Mouse (Mus musculus) heart, embryonic 13.5 days (tissue): ENCODE measurements around the gene Dnajc8. TPM values are rescaled to one million over a fixed set of nuclear protein-coding genes. Genes with fewer than 3 reads are reported as not detected.
A peak's percentile ranks its signal among the peaks of the same experiment; 100 is the strongest.

Source experiments
- ATAC-seq: fragments of 200-750 bp; cut with Nextera tagmentation; 2 replicates; pipeline ENCODE4 v1.8.0; 2017; ENCODE audit warnings: moderate TSS enrichment; ENCODE audit not compliant: insufficient number of reproducible peaks, low FRiP score, low TSS enrichment; ENCODE audit errors: extremely low read depth
- H3K27ac ChIP-seq: fragments of 300-500 bp; sonication (generic); replicated peaks from 2 replicates; pipeline ENCODE4 v1.5.1; 2015; ENCODE audit warnings: moderate library complexity, mild to moderate bottlenecking, inconsistent platforms
- H3K27me3 ChIP-seq: fragments of 300-500 bp; sonication (generic); replicated peaks from 2 replicates; pipeline ENCODE4 v1.6.1; 2015; ENCODE audit warnings: mild to moderate bottlenecking, inconsistent platforms
- H3K36me3 ChIP-seq: fragments of 300-500 bp; sonication (generic); 2 replicates; pipeline ENCODE4 v1.6.1; 2015; ENCODE audit warnings: mild to moderate bottlenecking, inconsistent platforms
- H3K4me1 ChIP-seq: fragments of 300-500 bp; sonication (generic); 2 replicates; pipeline ENCODE4 v1.6.1; 2015; ENCODE audit warnings: inconsistent platforms
- H3K4me2 ChIP-seq: fragments of 300-500 bp; sonication (generic); 2 replicates; pipeline ENCODE4 v1.6.1; 2015; ENCODE audit warnings: inconsistent platforms, mild to moderate bottlenecking, moderate library complexity
- H3K4me3 ChIP-seq: fragments of 300-500 bp; sonication (generic); 2 replicates; pipeline ENCODE4 v1.5.1; 2015; ENCODE audit warnings: moderate library complexity, mild to moderate bottlenecking, inconsistent platforms
- H3K9ac ChIP-seq: fragments of 300-500 bp; sonication (generic); 2 replicates; pipeline ENCODE4 v1.6.1; 2015; ENCODE audit warnings: inconsistent platforms, mild to moderate bottlenecking, moderate library complexity
- H3K9me3 ChIP-seq: fragments of 300-500 bp; sonication (generic); 2 replicates; pipeline ENCODE4 v1.6.1; 2016; ENCODE audit warnings: inconsistent platforms
- WGBS: fragments of 180-500 bp; shearing (Covaris S2); methylation state at CpG from one replicate; pipeline ENCODE4 v1.1.7; 2015; ENCODE audit warnings: mixed read lengths; 5-methylcytosine and 5-hydroxymethylcytosine counted together
- polyA plus RNA-seq: library from polyadenylated mRNA; unstranded; fragments of >200 nt; fragmentation: Nextera tagmentation; extraction: Ambion mirVana; gene quantifications from 2 replicates; pipeline ENCODE4 v1.2.1, GENCODE M21; 2015

The Dnajc8 gene
- 103 and 116 TPM in 2 replicates for polyA plus RNA-seq

- H3K9ac ChIP-seq: peak within 1 kb of the TSS; percentile 96
- peak within 1 kb of the TSS; percentile 86 for H3K27ac ChIP-seq
- H3K4me2 ChIP-seq: peak within 1 kb of the TSS; percentile 80
- H3K9me3 ChIP-seq: no peaks in the 10 kb centered on the region
- no peaks in the 10 kb centered on the region for H3K27me3 ChIP-seq
- peaks cover 48% of the 10 kb centered on the region for H3K4me1 ChIP-seq
- peak; percentile 56 for ATAC-seq
- peaks cover 43% of the 10 kb centered on the region for H3K36me3 ChIP-seq
- H3K4me3 ChIP-seq: peak within 1 kb of the TSS; percentile 100
- WGBS: under 1% methylated on average over 60 of the region's 60 CpGs
Observed at GRCm38 (mm10) chr4:132535406-132536121, at the start of gene Dnajc8. Gene Dnajc8 (plus strand): TSS chr4:132535550.

GRCm38 (mm10) chr4:132488521-132488920 lies 46.8 kb upstream of the Dnajc8 start:
- Histone ChIP-seq H3K27me3 (no peaks in the 10 kb centered on the region), H3K4me2 (no peak overlapping the region), H3K9me3 (no peaks in the 10 kb centered on the region), H3K4me1 (peaks cover 13% of the 10 kb centered on the region), H3K4me3 (no peak overlapping the region), H3K9ac (no peak overlapping the region), H3K36me3 (peaks cover 12% of the 10 kb centered on the region), H3K27ac (no peak overlapping the region)
- WGBS: 81% methylated on average over 3 of the region's 3 CpGs
- no peak for ATAC-seq

- ATAC-seq: no peak
- no peaks in the 10 kb centered on the region for H3K9me3 ChIP-seq
- no peak overlapping the region for H3K4me3 ChIP-seq
- 65% methylated on average over 6 of the region's 6 CpGs for WGBS
- H3K4me2 ChIP-seq: no peak overlapping the region
- no peak overlapping the region for H3K9ac ChIP-seq
- peaks cover 17% of the 10 kb centered on the region for H3K36me3 ChIP-seq
- H3K4me1 ChIP-seq: peaks cover 13% of the 10 kb centered on the region
- H3K27me3 ChIP-seq: no peaks in the 10 kb centered on the region
- H3K27ac ChIP-seq: no peak overlapping the region
Observed at GRCm38 (mm10) chr4:132488976-132489375, 46.4 kb upstream of the Dnajc8 start.

GRCm38 (mm10) chr4:132490273-132491010 lies 44.9 kb upstream of the Dnajc8 start:
- ATAC-seq: no peak
- no peak overlapping the region for H3K4me3 ChIP-seq
- H3K9me3 ChIP-seq: no peaks in the 10 kb centered on the region
- no peak overlapping the region for H3K4me2 ChIP-seq
- no peak overlapping the region for H3K27ac ChIP-seq
- WGBS: 89% methylated on average over 15 of the region's 15 CpGs
- H3K4me1 ChIP-seq: peaks cover 13% of the 10 kb centered on the region
- H3K9ac ChIP-seq: no peak overlapping the region
- no peaks in the 10 kb centered on the region for H3K27me3 ChIP-seq
- H3K36me3 ChIP-seq: peaks cover 31% of the 10 kb centered on the region

- 87% methylated on average over 8 of the region's 8 CpGs for WGBS
- Histone ChIP-seq H3K9me3 (no peaks in the 10 kb centered on the region), H3K4me1 (peaks cover 13% of the 10 kb centered on the region), H3K27me3 (no peaks in the 10 kb centered on the region), H3K27ac (no peak overlapping the region), H3K4me2 (no peak overlapping the region), H3K4me3 (no peak overlapping the region), H3K36me3 (peaks cover 37% of the 10 kb centered on the region), H3K9ac (no peak overlapping the region)
- ATAC-seq: no peak
Observed at GRCm38 (mm10) chr4:132491057-132491456, 44.3 kb upstream of the Dnajc8 start.

- no peak overlapping the region for H3K9ac ChIP-seq
- H3K36me3 ChIP-seq: peaks cover 43% of the 10 kb centered on the region
- H3K9me3 ChIP-seq: no peaks in the 10 kb centered on the region
- no peak for ATAC-seq
- H3K27me3 ChIP-seq: no peaks in the 10 kb centered on the region
- H3K4me2 ChIP-seq: no peak overlapping the region
- WGBS: 63% methylated on average over 6 of the region's 6 CpGs
- H3K4me1 ChIP-seq: peaks cover 13% of the 10 kb centered on the region
- H3K27ac ChIP-seq: no peak overlapping the region
- no peak overlapping the region for H3K4me3 ChIP-seq
Observed at GRCm38 (mm10) chr4:132491748-132492147, 43.6 kb upstream of the Dnajc8 start.

- 54% methylated on average over 10 of the region's 10 CpGs for WGBS
- Histone ChIP-seq H3K9me3 (no peaks in the 10 kb centered on the region), H3K4me2 (no peak overlapping the region), H3K9ac (0 out of 2 replicates have a peak overlapping the region, but pooled peaks have one; percentile 19), H3K27me3 (no peaks in the 10 kb centered on the region), H3K36me3 (peaks cover 50% of the 10 kb centered on the region), H3K4me1 (peaks cover 13% of the 10 kb centered on the region), H3K4me3 (no peak overlapping the region), H3K27ac (no peak overlapping the region)
- no peak for ATAC-seq
Observed at GRCm38 (mm10) chr4:132492178-132493060, 42.9 kb upstream of the Dnajc8 start.

GRCm38 (mm10) chr4:132494271-132494918 lies 41.0 kb upstream of the Dnajc8 start:
- Histone ChIP-seq H3K4me2 (no peak overlapping the region), H3K9ac (no peak overlapping the region), H3K36me3 (peaks cover 69% of the 10 kb centered on the region), H3K4me1 (peaks cover 13% of the 10 kb centered on the region), H3K4me3 (no peak overlapping the region), H3K27ac (no peak overlapping the region), H3K27me3 (no peaks in the 10 kb centered on the region), H3K9me3 (no peaks in the 10 kb centered on the region)
- WGBS: 82% methylated on average over 20 of the region's 20 CpGs
- ATAC-seq: no peak

- H3K27me3 ChIP-seq: no peaks in the 10 kb centered on the region
- no peak overlapping the region for H3K4me3 ChIP-seq
- H3K4me2 ChIP-seq: no peak overlapping the region
- peaks cover 9% of the 10 kb centered on the region for H3K4me1 ChIP-seq
- H3K9me3 ChIP-seq: no peaks in the 10 kb centered on the region
- no peak overlapping the region for H3K27ac ChIP-seq
- H3K9ac ChIP-seq: no peak overlapping the region
- no peak for ATAC-seq
- H3K36me3 ChIP-seq: peaks cover 37% of the 10 kb centered on the region
- 95% methylated on average over 6 of the region's 6 CpGs for WGBS
Observed at GRCm38 (mm10) chr4:132501639-132502038, 33.7 kb upstream of the Dnajc8 start.

GRCm38 (mm10) chr4:132503344-132503743 lies 32.0 kb upstream of the Dnajc8 start:
- 73% methylated on average over 11 of the region's 11 CpGs for WGBS

More at GRCm38 (mm10) chr4:132503344-132503743, 32.0 kb upstream of the Dnajc8 start:
- no peaks in the 10 kb centered on the region for H3K9me3 ChIP-seq
- no peak overlapping the region for H3K27ac ChIP-seq
- H3K4me3 ChIP-seq: no peak overlapping the region
- H3K4me2 ChIP-seq: no peak overlapping the region
- peaks cover 20% of the 10 kb centered on the region for H3K36me3 ChIP-seq
- no peaks in the 10 kb centered on the region for H3K27me3 ChIP-seq
- peaks cover 20% of the 10 kb centered on the region for H3K4me1 ChIP-seq
- ATAC-seq: no peak
- H3K9ac ChIP-seq: no peak overlapping the region
